Mouse (Mus musculus) c-Kit-positive CD71-positive TER-119-positive erythroid progenitor cells, embryonic 14.5 days (primary cell): Measurements from ENCODE around the gene Pex11g.
A peak's percentile ranks its signal among the peaks of the same experiment; 100 is the strongest.

Experiments used
- DNase-seq: peaks from one replicate; pipeline ENCODE4 v3.0.0-alpha.2; 2013; ENCODE audit warnings: low spot score

Pex11g gene

DNA sequence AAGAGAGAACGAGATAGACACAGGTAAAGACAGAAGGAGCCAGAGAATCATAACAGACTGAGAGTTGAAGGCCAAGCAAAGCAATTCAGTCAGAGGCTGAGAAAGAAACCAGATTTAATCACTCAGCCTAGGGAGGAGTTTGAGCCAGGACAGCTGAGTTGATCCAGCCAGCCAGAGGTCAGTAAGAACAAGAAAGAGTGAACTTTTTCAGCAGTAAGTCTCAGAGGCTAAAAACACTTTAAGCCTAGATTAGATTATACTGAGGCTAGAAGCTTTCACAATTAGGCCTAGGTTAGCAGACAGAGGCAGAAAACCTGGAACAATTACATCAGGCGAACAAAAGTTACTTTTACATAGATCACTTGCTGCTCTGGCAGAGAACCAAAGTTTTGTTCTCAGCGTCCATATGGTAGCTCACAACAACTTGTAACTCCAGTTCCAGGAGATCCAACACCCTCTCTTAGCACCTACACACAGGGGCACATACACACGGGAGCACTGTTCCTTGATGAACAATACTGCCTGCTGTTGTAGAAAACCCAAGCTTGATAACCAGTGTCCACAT is 12.8 kb upstream of the Pex11g start:
- DNase-seq: no peak

DNA sequence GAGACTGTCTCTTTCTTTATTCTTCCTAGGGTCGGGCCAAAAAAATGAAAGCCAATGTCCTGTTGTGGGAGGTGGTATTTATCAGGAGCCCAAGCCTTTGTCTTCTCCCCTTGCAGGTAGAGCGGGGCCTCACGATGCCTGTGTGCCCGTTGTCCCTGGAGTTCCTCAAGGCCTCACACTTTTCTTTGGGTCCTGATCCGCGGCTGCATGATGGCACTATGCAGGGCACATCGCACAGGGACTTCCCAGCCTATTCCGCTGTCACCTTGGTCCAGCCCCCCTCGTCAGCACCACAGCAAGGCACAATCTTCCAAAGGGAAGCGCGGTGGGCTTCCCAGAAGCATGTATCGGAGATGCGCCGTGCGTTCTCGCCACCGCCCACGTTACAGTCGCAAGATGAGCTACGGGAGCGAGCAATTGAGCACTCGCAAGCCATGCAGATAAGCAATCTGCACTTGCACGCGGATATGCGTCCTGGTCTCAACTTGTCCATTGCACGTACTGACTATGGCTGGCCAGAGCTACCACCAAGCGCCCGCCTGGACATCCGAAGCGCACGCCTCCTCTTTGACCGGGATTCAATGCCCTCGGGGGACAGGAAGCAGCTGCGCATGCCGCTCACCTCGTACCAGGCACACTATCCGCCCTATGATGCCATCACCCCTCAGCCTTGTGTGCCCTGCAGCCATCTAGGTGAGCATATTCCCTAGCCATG is 8.4 kb upstream of the Pex11g start:
- no peak for DNase-seq

DNA sequence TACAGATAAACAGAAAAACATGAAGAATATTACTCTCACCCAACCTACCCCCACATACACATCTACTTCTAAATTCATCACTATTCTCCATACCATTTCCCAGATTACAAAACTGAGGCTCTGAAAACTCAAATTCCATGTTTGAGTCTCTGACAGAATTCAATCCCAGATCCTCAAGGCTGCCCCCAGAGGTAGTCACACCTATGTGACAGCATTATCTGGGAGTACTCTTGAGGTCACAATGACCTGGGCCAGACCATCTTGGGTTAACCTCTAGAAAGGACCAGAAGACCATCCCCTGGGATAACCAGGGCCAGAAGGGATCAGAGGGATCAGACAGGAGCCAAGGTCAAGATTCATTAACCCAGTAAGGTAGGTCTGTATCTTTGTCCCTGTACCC is 3.1 kb upstream of the Pex11g start, which contains the start of gene Tex45:
Gene Tex45, plus strand, starts transcription at position 301 of the 400 bp plus-strand sequence.
- DNase-seq: no peak

DNA sequence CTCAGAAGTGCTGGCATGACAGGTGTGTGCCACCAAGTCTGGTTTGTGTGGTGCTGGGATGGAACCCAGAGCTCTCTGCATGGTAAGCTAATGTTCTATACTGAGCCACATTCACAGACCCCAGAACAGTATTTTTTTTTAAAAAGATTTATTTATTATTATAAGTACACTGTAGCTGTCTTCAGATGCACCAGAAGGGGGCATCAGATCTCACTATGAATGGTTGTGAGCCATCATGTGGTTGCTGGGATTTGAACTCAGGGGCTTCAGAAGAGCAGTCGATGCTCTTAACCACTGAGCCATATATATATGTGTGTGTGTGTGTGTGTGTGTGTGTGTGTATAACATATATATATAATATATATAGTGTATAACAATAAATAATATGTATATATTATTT is 1.4 kb upstream of the Pex11g start:
- no peak for DNase-seq

DNA sequence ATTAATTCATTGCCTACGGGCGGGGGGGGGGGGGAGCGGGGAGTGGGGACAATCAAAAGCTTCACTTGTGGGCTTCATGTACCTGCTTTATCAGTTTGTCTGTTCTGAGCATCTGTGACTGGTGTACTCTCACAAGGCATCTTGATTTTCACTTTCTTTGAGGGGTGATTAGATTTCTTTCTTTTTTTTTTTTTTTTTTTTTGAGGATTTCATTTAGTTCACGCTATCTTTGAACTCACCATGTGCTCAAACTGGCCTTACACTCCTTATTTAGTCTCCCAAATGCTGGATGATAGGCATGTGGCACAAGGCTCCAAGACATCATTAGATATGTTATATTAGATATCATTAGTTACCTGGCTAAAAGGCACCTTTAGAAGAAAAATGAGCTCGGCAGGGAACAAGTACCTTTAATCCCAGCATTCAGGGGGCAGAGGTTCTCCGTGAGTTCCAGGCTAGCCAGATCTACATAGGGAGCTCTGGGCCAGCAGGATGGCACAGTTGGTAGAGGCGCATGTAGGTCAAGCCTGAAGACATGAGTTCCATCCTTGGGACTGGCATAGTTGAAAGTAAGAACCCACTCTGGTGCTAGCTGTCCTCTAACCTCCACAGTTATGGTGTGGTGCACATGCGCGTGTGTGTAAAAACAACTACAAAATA is 536 bp upstream of the Pex11g start:
- DNase-seq: no peak

DNA sequence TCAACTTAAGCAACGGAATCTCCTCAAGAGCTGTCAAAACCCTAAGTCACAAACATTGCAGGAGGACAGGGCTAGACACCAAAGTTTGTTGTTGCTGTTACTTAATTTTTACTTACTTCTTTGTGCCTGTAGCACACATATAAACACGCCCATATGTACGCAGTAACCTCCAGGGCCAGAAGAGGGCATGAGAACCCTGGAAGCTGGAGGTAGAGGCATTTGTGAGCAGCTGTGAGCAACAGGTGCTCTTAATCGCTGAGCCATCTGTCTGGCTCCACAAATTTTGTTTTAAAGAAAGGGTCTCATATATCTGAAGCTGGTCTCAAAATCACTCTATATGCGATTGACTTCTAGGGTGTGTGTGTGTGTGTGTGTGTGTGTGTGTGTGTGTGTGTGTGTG is 3.2 kb downstream of the Pex11g start:
- peak; percentile 40 for DNase-seq

DNA sequence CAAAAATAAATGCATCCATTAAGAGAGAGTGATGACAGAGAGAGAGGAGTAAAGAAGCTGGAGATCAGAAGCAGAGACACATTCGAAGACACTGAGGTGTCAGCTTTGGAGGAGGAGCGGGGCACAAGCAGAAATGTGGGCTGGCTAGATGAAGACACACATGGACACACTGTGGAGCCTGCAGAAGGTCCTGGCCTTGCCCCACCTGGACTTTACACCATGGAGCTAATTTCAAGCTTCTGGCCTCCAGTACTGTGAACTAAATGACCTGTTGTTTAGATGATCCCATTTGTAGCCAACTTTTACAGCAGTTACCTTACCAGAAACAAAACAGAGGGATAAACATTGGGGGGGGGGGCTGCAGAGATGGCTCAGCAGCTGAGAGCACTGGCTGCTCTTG is 4.2 kb downstream of the Pex11g start:
- no peak for DNase-seq

DNA sequence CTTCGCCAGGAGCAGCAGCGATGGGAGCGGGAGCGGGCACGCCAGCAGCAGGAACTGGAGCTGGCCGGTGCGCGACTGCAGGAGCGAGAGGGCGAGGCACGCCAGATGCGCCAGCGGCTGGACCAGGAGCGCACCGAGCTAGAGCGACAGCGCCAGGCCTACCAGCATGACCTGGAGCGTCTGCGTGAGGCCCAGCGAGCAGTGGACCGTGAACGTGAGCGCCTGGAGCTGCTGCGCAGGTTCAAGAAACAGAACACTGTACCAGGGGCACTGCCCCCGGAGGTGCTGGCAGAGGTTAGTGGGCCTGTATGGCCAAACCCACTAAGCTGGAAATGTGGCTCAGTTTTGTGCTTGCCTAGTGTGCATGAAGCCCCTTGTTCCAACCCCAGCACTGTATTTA is 15.5 kb downstream of the Pex11g start:
- DNase-seq: no peak

DNA sequence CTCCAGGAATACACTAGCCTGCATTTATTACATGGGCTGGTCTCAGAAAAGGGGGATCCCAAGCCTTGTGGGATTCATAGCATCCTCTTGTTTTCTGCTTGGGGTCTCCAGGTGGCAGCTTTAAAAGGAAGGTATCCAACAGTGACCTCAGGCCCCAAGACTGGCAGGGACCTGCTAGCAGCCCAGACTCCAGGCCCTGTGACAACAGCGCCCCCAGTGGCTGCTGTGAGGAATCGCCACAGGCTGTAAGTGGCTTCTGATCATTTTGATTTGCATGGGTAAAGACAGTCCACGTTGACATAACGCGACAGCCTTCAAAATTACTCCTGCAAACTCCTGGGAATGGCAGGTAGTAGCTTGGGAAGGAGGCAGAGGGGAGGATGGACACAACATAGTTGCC is 16.8 kb downstream of the Pex11g start:
- DNase-seq: peak; percentile 59

DNA sequence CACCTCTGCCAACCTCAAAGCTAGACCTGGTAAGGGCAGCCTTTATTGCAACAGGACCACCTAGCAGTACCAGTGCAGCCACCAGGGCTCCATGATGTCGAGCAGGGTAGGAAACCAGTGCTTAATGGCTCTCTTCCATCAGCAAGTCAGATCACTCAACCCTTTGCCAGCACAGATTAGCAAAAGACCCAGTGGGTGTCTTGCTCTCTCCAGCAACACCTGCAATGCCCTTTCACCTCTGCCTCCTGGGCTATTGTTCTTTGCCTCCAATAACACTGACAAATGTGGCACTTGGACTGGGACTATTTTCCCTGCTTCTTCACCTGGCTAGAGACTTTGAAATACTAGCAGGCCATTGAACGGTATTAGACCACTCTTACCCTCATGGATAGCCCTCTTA is 18.3 kb downstream of the Pex11g start:
- no peak for DNase-seq

DNA sequence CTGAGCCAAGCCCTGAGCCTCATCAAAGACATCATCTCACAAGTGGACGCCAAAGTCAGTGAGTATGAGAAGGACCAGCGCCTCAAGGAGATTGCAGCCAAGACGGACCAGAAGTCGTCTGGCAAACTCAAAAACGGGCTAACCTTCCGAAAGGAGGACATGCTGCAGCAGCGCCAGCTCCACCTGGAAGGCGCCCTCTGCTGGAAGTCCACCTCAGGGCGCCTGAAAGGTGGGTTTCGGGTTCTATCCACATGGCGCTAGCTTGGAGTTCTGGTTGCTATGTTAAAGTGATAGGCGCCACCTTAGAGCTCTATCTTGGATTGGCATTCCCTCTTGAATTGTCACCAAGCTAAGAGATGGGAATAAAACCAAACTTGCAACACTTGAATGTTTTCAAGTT is 28.0 kb downstream of the Pex11g start:
- DNase-seq: no peak

DNA sequence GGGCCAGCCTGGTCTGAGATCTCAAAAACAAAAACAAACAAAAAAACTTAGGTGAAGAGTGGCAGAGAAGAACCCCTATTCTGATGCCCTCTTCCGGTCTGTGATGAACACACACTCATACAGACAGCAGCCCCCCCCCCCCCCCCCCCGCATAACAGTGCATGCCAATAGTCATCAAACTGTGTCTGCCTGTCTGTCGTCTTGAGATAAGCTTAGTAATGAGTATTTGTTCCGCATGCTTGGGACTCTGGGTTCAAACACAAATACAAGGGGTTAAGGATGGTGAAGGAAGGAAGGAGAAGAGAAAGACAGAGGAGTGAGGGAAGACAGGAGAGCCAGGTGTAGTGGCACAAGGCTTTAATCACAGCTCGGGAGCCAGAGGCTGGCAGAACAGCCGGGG is 31.0 kb downstream of the Pex11g start:
- no peak for DNase-seq

DNA sequence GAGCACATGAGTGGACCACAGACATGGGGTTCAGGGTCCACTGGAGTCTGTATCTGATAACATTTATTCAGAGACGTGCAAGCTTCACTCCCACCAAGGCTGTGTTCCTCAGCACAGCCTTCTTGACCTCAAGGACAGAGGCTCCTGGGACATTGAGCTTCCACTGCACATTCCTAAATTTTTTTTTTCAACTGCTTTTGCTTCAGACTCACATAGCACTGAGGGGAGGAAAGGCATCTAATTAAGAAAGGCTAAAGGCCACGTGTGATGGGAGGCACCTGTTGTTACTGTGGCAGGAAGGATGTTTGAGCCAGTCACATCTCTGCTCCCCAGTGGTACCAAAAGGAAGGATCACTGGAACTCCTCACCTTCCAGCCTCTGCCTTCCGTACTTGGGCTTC is 36.4 kb downstream of the Pex11g start:
- DNase-seq: no peak

DNA sequence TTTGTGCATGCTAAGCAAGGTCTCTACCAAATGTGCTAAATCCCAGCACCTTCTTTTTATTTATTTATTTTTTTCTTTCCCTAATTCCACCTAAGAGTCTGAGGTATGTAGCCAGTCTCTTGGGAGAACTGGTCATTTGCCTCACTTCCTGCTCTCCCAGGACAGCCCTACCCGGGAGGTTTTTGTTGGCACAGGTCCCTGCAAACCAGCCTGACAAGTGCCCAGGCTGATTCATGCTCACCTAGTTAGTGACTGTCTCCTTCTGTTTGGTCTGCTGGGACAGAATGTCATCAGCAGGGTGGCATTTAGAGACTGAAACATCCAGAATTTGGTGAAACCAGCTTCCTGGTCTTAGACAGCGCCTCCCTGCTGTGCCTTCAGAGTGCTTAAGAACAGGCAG is 37.5 kb downstream of the Pex11g start:
- DNase-seq: no peak

DNA sequence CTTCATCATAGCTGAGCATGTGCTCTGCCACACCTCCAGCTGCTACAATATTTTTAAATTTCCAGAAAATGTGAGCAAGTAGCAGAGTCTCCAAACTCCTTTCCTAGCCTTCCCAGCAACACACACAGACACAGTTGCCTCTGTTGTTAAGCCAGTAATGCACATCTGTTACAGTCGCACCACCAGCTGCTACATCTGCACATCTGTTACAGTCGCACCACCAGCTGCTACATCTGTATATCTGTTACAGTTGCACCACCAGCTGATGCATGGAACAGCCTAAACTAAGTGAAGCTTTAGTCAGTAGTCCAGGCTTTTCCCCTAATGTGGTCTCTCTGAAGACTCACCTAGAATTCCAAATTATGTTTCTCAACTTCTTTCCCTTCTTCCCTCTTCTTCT is 39.1 kb downstream of the Pex11g start:
- DNase-seq: no peak

DNA sequence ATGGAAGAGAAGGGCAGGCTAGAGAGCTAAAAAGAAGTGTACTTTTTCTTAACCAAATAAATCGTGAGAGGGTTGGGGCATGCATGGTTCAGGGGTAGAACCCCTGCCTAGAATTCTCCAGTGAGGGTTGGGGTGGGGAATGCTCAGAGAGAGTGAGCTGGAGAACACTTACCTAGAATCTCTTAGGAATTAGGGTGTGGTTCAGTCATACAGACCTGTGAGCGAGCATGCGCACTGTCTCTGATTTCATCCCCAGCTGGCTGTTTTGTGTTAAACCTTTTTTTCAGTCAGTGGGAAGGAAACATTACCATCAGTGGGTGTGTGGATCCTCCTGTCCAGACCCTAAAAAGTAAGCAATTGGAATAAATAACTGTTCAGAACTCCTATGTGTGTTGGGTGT is 41.3 kb downstream of the Pex11g start:
- DNase-seq: no peak

DNA sequence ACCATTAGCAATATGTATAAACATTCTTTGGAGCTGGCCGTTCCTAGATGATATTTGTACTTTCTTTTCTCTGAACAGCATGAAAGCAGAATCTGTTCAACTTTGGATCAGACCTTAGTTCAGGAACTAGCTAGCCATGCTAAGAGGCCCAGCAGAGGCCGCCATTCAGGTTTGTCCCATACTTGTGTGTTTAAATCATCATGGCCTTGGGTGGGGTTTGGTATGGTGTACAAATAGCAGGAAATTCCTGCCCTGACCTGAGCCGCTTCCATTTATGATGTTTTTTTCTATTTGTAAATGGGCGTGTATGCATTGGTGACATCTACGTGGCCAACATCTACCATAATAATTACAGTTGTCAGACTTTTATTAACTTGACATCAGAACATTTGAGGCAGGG is 42.3 kb downstream of the Pex11g start:
- DNase-seq: no peak

DNA sequence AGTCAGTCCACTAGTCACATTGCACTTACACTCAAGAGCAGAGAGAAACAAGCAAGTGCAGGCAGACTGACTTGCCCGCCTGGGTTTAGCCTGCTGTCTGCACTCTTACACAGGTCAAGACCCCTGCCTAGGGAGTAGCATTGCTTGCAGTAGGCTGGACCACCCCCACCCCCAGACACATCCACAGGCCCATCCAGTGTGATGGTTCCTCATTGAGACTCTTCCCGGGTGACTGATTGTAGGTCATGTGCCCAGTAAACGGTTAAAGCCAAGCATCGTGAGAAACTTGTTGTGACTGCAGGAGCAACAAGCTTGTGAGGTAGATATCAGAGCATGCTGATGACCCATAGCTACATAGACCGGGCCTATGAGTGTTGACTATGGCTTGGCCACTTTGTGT is 46.0 kb downstream of the Pex11g start:
- DNase-seq: no peak

DNA sequence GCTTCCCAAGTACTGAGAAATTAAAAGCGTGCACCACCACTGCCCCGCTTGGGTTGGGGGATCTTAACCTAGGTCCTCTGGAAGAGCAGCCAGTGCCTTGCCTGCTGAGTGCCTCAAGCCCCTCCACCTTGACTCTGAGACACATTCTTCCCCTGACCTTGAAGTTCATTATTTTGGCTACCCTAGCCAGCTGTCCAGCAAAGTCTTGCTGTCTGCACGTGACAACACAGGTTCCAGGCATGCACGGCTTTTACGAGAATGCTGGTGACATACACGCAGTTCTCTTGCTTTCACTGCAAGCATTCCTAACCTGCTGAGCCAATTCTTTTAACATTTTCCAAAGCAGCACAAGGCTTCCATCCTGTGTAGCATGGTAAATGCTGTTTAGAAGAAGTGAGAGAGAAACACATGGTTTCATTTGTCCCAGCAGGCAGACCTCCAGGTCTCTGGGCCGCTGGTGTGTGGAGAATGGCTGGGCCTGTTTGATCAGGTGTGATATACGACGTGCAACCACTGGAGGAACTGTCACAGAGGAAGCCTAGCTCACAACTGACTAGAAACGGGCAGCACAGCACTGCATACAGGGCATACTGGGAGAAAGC is 47.3 kb downstream of the Pex11g start:
- no peak for DNase-seq

DNA sequence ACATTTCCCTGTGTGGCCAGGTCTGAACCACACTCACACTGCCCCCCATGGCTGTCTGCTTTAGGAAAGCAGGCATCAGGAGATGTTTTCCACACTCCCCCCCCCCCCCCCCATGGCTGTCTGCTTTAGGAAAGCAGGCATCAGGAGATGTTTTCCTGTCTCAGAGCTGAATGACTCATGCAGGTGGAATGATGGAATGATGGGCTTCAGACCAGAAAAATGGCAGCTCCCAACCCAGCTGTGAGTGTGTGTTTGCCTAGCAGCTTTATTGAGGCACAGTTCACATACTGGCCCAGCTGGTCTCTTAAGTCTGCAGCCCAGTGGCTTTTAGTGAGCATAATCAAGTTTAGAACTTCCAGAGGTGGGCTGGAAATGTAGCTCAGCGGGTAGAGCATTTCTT is 49.4 kb downstream of the Pex11g start:
- DNase-seq: no peak

DNA sequence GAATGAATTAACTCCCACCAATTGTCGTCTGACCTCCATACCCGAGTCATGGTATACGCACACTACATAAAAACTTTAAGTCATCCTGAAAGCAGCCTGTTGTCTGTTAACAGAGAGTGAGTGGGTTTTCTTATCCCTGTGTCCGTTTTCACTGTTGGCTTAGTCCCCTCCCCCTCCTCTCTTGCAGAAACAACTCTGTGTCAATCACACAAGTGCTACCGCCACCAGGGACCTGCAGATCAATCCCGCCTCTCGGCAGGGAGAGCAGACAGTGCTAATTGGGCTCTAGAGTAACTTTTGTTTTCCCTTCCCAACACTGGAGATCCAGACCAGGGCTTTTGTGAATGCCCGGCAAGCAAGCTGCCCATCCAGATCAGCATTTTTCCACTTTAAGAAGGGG is 50.0 kb downstream of the Pex11g start:
- no peak for DNase-seq

DNA sequence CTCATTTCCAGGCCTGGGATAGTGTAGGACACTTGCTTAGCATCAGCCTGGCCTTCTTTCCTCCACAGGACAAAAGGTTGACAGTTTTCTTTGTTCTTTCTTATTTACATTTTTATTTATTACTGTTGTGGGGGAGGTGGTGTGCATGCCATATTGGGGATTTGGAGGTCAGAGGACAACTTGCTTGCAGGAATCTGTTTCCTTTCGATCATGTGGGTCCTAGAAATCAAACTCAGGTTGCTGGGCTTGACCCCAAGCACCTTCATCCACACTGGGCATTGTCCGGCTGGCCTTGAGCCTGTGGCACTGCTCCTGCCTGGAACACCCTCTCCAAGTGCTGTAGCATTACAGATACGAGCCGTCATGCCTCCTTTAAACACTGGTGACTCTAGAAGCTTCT is 50.6 kb downstream of the Pex11g start:
- no peak for DNase-seq

DNA sequence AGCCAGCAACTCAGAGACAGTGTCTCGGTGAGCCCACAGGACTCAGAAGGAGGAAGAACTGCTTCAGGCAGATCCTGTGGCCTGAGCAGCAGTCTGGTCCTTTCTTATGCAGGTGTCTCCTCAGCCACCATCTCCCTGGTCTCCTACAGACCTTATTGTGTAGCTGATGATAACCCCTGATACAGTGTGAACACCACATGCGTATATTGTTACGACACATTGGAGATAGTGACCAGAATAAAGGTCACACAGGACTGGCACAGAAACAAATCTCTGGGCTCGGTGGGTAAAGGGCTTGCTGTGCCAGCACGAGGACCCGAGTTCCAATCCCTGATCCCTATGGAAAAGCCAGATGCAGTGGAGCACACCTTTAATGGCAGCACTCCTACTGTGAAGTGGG is 51.8 kb downstream of the Pex11g start:
- DNase-seq: no peak
